Mouse (Mus musculus) frontal cortex, postnatal 25 days (tissue): ENCODE measurements around the gene Fgfr2.
A peak's percentile ranks its signal among the peaks of the same experiment; 100 is the strongest.
"Not testable (repeated sequence)": the region's sequence is repeated elsewhere in the genome, so short reads cannot be mapped to it uniquely, and the experiment has no call there.

Experiments
- DNase-seq, 2 experiments: peaks; one replicate each; pipeline ENCODE4 v3.0.0; 2022; ENCODE audit warnings: low spot score in 2 of 2

The Fgfr2 gene

DNA sequence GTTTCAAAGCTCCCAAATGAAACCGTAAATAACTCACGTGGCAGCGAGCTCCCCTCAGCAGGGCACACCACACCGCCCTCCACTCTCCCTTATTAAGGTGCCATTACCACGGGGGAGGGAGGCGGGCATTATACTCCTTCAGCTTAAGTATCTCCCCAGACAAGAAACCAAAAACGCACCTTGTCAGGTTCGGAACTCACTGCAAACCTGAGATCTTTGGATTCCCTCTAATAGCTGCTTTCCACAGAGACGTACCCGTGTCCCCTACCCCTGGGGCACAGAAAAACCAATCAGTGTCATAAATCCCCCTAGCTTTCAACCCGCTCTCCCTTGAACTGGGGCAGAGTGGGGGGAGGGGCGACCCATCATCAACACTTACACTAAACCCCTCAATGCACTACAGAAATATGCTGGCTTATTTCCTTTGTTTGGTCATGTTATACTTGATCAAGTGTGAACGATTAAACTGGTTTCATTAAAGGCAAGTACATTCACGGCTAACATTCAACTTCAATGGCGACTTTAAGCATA, 2.9 kb downstream of the Fgfr2 start:
- no peak for DNase-seq

DNA sequence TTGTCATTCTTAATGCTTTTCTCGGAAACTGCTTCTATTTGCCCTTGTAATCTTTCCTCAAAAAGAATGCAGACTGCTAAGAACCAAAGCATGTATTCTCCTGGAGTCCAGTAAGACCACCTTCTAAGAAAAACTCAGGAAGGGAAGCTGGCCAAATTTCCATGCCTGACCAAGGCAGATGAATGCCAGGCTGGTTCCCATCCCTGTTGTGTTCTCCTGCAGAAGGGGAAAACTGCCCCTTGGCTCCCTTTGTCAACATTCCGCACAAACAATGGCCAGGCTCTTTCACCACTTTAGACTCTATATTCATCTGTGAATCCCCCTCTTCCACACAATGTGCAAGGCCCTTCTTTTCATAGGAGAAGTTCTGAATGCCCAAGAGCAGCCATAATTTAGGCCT, 5.3 kb downstream of the Fgfr2 start:
- DNase-seq = no peak

DNA sequence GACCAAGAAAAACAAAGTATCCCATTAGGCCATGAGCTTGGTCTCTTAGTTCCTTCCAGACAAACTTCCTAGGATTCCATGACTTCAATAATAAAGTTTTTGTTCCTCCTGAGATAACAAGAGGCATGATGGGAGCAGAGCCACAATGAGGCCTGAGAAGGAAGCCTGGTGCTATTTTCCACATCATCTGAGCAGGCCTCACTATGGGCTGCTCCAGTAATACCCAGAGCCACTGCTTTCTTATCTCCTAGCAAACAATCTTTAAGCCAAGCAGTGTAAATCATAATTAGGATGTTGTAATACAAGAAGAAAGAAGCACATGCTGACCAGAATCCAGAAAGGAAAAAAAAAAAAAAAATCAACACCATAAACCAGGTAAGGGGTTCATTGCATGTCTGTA, 6.6 kb downstream of the Fgfr2 start:
- no peak for DNase-seq

DNA sequence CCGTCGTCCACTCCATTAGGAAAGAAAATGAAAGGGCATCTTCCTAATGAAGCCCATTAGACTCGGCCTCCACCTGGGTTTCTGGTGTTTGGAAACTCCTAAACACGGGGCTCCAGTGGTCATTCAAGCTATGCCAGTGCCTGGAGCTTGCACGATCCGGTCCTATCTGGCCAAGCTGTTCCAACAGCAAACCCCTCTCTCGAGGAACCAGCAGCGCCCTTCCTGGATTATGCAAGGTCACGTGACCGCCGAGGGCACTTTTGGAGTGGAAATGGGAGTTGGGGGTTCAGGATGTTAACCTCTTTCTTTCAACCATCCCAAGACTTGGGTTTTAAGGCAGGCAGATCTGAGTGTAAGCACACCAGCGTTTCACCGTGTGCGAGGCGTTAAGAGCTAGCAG, 7.3 kb downstream of the Fgfr2 start:
- no peak for DNase-seq

DNA sequence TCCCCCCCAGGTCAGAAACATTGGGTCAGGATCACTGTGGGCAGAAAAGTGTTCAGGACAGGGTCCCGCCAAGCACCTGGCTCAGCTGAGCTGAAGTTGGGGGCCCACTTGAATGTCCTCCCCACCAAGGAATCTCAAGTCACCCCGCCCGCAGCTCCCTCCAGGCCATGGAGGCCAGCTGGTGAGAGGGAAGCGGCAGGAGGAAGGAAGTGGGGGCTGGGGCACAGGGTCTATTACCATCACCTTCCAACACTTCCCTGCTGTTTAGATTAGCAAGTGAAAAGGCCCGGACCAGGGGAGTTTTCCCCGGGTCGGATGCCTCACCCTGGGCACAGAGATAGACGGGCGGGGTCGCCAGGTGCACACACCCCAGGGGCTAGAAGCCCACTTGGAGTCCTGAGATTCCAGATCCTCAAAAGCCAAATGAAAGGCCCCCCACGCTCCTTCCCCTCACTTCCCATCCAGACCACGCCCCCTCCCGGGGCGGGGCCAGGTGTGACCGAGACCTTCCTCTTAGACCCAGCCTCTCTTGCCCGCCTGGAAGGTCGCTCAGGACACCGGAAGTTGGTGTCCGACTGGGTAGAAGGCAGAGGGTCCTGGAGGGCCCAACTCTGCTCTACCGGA, 8.2 kb downstream of the Fgfr2 start:
- no peak for DNase-seq

DNA sequence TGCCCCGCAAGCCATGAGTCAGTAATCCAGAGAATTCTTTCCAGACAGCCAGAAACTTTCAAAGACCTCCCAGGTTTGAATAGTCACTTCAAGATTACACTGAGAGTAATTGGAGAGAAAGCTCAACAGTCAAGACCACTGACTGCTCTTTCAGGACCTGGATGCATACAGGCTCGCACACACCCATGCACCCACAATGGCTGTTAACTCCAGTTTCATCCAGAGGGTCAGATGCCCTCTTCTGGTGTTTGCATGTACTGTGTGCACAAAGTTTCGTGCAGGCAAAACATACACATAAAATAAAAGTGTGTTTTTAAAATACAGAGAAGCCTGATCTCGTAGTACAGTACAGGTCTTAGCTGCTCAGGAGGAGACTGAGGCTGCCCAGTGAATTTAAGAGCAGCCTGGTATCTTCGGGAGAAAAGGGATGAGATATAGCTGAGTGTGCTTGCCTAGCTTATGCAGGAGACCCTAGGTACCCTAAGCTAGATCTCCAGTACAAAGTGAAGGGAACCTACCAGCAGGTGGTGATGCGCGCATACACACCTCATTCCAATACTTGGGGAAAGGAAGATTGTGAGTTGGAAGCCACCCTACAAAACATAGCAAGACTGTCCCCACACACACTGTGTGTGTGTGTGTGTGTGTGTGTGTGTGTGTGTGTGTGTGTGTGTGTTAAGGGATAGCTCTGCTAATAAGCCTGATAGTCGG, 9.8 kb downstream of the Fgfr2 start:
- no peak for DNase-seq

DNA sequence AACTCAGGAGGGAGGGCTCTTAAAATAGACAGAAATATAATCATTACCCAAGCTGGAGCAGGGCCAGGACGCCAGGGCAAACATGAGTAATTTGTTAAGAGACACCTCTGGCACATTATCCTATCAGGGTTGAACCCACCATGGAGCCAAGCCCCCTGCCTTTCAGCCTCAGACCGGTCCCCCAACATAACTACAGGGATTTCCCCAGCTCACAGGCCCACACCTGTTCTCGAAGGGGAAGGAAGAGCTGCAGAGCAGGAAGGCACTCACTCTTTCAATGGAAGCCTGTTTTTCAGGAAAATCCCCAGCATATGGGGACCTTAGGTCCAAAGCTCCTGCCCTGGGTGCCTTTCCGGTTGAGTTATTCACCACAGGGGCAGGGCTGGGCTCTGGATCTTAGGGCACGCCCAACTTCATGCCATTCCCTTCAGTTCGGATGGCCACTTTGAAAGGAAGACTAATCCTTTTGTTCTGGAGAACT, 10.8 kb downstream of the Fgfr2 start:
- no peak for DNase-seq

DNA sequence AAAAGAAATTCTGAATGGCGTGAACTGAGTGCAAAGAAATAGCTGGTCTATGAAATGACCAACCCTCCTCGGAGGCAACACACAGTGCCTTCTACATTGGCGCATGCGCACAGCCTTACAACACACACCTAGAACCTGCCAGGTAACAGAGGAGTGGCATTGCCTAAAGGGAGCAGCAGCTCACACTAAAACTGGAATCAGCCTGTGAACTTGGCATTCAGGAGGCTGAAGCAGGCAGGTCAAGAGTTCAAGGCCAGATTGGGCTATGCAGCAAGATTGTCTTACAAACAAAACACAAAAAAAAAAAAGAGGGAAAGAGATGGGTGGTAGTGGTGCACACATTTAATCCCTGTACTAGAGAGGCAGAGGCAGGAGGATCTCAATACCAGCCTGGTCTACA, 13.7 kb downstream of the Fgfr2 start:
- no peak for DNase-seq

DNA sequence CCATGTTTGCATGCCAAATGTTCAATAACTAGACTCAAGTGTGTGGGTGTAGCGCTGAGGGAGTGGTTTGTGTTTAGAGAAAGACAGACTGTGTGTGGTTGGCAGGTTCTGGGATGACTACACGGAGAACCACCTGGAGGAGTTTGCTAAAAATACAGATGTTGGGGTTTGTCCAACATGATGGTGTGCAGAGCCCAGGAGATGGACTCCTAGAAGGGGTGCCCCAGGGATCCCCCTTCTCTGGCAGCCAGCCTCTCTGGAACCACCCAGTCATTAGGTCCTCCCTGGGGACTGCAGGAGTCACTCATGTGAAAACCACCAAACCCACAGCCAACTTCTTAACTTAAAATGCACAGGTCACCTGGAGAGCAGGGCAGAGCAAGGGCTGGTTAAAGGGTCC, 14.5 kb downstream of the Fgfr2 start:
- no peak for DNase-seq

DNA sequence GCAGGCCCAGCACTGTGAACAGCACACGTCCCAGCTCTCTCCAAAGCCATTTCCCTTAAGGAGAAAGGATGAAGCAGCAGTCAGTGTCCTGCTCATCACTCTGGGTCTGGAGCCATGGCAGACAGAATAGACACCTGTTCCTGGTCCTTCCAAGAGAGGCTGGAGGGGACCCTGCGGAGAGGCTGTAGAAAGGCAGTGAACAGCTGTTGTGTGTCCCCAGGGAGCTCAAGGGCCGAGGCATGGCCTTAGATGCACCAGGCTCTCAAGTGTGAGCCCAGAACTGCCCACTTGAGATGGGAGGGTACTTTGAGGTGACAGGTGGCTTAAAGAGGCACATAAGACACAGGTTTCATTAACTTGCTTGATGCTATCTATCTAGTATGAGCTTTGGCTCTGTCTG, 20.6 kb downstream of the Fgfr2 start:
- DNase-seq = no peak

DNA sequence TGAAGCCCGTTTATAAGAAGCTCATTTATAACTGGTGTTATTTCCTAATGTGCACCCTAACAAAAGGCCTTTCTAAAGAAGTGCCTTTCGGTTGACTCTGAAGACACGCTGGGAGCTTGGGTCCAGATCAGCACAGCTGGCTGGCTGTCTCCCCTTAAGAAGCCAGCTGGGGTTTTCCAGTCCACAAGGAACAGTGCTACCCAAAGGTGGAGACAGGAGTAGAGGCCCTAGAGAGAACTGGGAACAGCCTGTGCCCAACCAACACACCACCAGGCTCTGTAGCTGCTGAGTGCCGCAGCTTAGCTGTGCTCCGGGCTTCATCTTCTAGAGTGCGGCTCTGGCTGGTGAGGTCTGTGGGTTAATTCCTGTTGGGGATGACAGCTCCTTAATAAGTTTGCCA, 22.1 kb downstream of the Fgfr2 start:
- no peak for DNase-seq

DNA sequence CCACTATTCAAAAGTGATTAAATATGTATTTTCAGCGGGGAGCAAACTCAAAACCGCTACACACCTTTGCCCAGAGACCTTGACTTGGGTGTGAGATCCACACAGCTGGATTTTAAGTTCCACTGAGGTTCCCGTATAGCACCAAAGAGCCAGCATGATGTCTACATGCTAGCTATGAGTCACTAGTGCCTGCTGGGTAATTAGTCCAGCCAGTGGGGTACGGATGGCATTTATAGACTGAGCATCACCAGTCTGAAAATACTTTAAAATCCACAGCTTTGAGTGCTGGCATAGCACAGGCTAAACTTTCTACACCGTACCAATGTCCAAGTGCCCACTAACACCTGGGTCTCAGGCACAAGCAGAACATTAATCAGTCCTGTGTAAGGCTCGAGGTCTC, 23.0 kb downstream of the Fgfr2 start:
- no peak for DNase-seq

DNA sequence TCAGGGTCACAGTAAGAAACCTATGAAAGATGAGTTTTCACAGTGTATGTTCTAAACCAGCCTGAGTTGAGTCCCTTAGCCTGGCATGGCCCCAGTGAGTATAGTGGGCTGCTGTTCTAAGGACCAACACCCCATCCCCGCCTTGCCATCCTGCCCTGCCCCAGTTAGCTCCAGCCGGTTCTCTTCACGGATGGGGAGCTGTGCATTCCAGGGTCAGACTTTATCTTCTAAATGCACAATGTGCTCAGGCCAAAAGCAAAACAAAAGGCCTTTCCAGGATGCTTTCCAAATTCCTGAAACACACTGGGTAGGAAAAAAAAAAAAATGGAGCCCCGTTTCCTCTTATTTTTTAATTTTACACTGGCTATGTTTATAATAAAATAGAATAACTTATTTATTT, 23.9 kb downstream of the Fgfr2 start:
- no peak for DNase-seq

DNA sequence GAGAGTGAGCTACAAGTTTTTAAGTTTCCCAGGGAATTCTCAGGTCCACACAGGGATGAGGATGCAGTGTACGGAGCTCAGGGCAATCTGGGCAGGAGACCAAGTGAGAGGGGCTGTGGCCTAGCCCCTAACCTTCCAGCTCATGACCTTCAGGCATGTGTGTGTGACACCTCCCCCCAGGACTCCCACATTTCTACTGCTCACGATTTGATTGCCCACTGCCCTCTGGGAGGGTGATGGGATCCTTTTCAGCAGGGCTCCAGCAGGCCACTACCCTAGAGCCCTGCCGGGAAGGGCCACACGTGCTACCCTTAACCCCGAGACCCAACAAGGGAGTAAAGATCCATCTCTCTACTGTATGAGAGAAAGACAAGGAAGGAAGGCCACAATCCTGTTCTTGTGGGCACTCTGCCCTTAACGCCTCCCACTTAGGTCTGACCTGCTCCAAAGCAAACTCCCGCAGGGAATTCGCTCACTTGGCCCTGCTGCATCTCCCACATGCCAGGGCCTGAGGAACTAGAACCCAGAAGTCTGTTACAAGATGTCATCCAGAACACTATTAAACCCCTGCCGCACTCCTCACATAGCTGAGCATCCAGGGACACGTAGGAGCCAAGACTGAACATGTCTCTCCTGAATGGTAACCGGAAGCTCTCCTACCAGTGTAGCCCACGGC, 24.9 kb downstream of the Fgfr2 start:
- no peak for DNase-seq

DNA sequence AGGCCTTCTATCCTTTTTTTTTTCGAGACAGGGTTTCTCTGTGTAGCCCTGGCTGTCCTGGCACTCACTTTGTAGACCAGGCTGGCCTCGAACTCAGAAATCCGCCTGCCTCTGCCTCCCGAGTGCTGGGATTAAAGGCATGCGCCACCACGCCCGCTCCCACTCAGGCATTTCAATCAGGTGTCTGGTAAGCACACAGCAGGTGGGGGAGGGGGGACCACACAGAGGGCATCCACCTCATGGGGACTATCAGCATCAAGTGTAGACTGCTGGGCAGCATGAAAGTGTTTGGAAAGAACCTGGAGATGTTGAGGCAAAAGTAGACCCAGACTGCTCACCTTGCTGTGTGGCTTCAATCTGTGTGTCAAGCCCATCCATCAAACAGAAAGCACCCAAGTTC, 27.5 kb downstream of the Fgfr2 start:
- DNase-seq = not testable (repeated sequence)

DNA sequence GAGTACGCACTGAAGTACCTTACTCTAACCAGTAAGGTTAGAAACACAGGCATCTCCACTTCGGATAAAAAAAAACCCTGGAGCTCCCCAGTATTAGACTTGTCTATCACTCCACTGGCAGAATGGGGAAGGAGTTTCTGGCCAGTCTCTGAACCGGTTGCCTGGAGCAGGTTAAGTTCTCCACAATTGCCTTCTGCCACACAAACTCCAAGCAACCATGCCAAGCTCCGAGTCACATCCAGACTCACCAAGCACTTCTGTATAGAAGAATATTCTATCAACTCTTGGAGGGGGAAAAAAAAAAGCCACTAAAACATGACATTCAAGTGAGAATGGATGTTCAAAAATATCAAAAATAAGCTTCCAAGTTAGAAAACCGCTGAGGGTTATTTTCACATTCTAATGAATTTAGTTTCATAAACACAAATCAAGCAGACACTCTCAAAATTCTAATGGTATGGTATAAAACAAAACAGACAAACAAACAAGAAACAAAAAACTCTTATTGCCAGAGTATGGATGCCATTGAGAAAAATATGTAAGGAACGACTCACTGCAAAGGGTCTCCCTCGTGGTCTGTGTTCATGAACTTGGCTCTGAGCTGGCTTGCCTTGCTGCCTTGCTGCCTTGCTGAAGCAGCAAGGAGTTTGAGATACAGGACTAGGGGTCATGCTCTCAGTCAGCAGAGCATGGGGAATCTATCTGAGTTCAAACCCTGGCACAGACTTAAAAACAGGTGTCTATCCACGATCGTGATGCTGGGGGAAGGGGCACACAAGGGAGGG, 28.2 kb downstream of the Fgfr2 start:
- DNase-seq = no peak

DNA sequence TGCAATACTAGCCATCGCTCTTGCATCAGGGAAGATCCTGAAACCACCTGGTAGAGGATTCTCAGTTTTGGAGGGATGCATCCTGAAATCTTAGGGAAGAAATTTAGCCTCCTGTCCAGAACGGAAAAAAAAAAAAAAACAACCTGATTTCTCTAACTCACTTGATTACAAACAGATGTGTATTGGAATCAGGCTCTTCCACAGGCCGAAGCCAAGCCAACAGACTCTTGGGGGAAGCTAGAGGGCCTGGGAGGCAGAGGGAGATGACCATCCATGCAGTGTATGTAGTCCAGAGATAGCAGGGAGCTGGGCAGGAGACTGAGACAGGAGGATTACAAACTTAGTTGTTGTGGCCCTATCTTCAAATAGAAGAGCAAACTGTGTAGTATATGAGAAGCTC, 29.0 kb downstream of the Fgfr2 start:
- DNase-seq = no peak

DNA sequence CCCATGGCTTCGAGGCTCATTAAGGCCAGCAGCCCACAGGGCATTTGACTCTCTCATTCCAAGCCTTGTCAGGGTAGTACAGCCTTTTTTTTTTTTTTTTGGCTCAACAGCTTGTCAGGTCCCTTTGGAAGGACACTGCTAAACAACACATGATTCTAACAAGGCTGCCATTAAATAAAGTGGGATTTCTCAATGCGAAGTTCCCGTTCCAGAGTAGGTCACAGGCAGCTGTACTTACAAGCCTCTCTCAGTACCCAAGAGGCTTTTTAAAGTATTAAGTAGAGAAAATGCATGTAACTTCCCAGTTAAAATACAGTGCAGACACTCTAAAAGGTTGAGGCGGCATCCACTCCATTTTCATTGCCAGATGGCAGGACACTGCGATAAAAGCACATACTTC, 29.4 kb downstream of the Fgfr2 start:
- DNase-seq = no peak

DNA sequence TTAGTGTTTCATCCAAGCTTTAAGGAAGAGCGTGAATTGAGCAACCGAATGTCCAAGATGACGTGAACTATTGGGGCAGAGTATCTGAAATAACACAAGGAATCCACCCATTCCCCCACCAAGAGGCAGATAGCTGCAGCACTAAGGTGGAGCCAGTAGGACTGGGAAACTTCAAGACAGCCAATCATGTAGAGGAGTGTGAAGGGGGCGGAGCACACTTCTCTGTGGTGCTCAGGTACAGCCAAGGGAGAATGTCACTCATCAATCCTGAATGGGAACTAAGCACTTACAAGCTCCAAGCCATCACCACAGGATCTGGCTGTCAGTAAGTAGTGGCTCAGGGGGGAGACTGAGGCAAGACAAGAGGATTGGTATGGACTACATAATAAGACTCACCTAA, 32.5 kb downstream of the Fgfr2 start:
- no peak for DNase-seq

DNA sequence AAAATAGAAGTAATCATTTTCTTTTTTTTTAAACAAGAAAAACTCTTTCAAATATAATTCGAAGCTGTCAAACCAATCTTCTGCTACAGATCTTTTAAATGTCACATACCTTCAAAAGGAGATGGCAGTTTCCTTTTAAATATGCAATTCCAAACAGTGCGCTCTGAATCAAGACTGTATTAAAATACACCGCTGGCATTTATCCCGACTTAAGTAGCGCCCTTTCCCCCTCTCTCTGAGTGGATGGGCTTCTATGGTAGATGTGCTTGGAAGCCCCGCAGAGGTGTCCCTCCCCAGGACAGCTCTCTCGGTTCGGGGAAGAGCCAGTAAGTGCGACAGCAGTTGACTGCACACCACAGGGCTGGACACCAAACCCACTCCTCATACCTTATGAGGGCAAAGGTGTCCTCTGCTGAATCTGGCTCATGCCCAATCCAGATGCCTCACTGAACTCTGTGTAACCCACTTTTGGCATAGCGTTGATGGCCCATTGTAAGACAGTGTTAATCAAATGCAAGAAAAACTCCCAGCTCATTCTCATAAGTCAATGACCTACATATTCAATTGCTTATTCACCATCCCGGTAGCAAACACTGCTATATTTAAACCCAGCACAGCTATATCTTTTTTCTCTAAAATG, 33.4 kb downstream of the Fgfr2 start:
- DNase-seq = no peak

DNA sequence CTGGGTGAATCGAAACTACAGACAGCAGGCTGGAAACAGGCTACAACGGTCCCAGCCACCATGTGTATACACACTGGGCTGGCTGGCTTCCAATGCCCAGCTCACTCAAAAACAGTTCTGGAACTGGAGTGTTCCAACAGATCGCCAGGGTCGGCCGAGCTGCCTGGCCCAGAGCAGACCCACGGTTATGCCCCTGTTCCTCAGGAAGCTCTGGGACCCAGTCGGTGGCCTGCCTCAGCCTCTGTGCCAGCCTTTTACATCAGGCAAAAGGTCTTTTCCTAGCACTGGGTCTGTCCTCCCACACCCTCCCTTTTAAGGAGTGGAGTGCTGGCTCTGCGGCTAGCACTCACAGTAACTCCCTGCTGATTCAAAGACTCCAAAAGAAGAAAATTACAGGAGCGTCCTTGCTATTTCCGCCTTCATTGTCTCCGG, 34.3 kb downstream of the Fgfr2 start:
- DNase-seq = peak; percentile 52 to 54

DNA sequence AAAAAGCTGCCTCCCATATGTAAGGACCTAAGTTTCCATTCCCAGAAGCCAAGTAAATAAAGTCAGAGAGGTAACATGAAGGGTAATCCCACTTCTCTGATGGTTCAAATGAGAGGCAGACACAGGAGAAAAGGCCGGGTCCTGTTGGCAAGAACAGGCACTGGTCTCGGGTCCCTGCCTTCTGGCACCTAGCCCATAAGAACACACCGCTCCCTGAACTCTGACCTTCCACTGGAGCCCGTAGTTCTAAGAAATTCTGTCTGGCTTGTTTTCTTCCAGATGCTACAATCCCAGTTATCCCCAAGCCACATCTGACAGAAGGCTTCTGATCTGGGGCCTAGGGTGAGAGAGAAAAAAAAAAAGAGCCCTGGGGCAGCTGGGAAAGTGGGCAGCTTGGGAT, 34.7 kb downstream of the Fgfr2 start:
- no peak for DNase-seq
